Mouse (Mus musculus) liver, embryonic 14.5 days (tissue): Measurements from ENCODE around the gene Slc12a3. TPM values are rescaled to one million over a fixed set of nuclear protein-coding genes. Genes with fewer than 3 reads are reported as not detected.
"Not testable (repeated sequence)": the region's sequence is repeated elsewhere in the genome, so short reads cannot be mapped to it uniquely, and the experiment has no call there.

Experiments used
- ATAC-seq: fragments of 200-750 bp; cut with Nextera tagmentation; 2 replicates; pipeline ENCODE4 v1.8.0; 2017; ENCODE audit warnings: moderate number of reproducible peaks, mild to moderate bottlenecking, moderate library complexity; ENCODE audit not compliant: insufficient read depth
- DNase-seq, 3 experiments: peaks; one replicate each; pipeline ENCODE4 v3.0.0-alpha.2; 2012 to 2013; ENCODE audit warnings: low read depth in 3 of 3, low spot score in 3 of 3
- H3K27ac ChIP-seq: fragments of 300-500 bp; sonication (generic); 2 replicates; pipeline ENCODE4 v1.5.1; 2014; ENCODE audit warnings: moderate library complexity, mild to moderate bottlenecking, control low read depth, inconsistent platforms
- H3K27me3 ChIP-seq: fragments of 300-500 bp; sonication (generic); 2 replicates; pipeline ENCODE4 v1.6.1; 2014; ENCODE audit warnings: mild to moderate bottlenecking, low read length, moderate library complexity; ENCODE audit not compliant: control insufficient read depth, insufficient read depth
- H3K36me3 ChIP-seq: fragments of 300-500 bp; sonication (generic); replicated peaks from 2 replicates; pipeline ENCODE4 v1.6.1; 2014; ENCODE audit warnings: low read depth; ENCODE audit not compliant: control insufficient read depth, insufficient read depth
- H3K4me1 ChIP-seq, 2 experiments: fragments of 200-500 bp in 1 of 2; fragments of 300-500 bp in 1 of 2; sonication (generic) in 1 of 2; replicated peaks; 2 replicates each; pipeline ENCODE4 v1.6.1; 2012 to 2014; ENCODE audit warnings: antibody characterized with exemption in 1 of 2, inconsistent platforms in 1 of 2, low read length in 1 of 2; ENCODE audit not compliant: control insufficient read depth in 2 of 2, insufficient read depth in 2 of 2
- H3K4me2 ChIP-seq: fragments of 300-500 bp; sonication (generic); 2 replicates; pipeline ENCODE4 v1.6.1; 2014; ENCODE audit warnings: low read depth, mild to moderate bottlenecking, control low read depth, moderate library complexity
- H3K4me3 ChIP-seq, 2 experiments: fragments of 200-500 bp in 1 of 2; fragments of 300-500 bp in 1 of 2; sonication (generic) in 1 of 2; 2 replicates each; pipeline ENCODE4 v1.5.1; 2012 to 2014; ENCODE audit warnings: low read depth in 2 of 2, low read length in 2 of 2, mild to moderate bottlenecking in 2 of 2, control low read depth in 1 of 2, inconsistent platforms in 1 of 2, moderate library complexity in 1 of 2; ENCODE audit not compliant: insufficient read depth in 1 of 2
- H3K9ac ChIP-seq: fragments of 300-500 bp; sonication (generic); replicated peaks from 2 replicates; pipeline ENCODE4 v1.6.1; 2014; ENCODE audit warnings: mild to moderate bottlenecking, control low read depth, moderate library complexity
- H3K9me3 ChIP-seq: fragments of 300-500 bp; sonication (generic); 2 replicates; pipeline ENCODE4 v1.6.1; 2016; ENCODE audit warnings: low read length, mixed read lengths; ENCODE audit not compliant: control insufficient read depth
- CTCF ChIP-seq: IDR thresholded peaks from 2 replicates; pipeline ENCODE4 v1.5.1; 2016; ENCODE audit warnings: antibody characterized with exemption, low read depth, control low read depth
- EP300 ChIP-seq: IDR thresholded peaks from 2 replicates; pipeline ENCODE4 v1.6.1; 2016; ENCODE audit warnings: antibody characterized with exemption, low read depth
- WGBS: fragments of 180-500 bp; shearing (Covaris S2); extraction: QIAGEN DNeasy Blood & Tissue Kit; methylation state at CpG from one replicate; pipeline ENCODE4 v1.1.7; 2014; ENCODE audit not compliant: insufficient replicate concordance; 5-methylcytosine and 5-hydroxymethylcytosine counted together
- polyA plus RNA-seq, 2 experiments: library from polyadenylated mRNA; depleted of rRNA in 1 of 2; stranded (reverse) in 1 of 2; unstranded in 1 of 2; fragments of >200 nt; fragmentation: Nextera tagmentation in 1 of 2; extraction: Ambion mirVana in 1 of 2; gene quantifications; 2 replicates each; pipeline versions ENCODE4 v1.2.1 to v1.2.3; 2012 to 2014

Slc12a3 gene
- polyA plus RNA-seq, 2 experiments = 0.01 to 0.11 TPM

DNA sequence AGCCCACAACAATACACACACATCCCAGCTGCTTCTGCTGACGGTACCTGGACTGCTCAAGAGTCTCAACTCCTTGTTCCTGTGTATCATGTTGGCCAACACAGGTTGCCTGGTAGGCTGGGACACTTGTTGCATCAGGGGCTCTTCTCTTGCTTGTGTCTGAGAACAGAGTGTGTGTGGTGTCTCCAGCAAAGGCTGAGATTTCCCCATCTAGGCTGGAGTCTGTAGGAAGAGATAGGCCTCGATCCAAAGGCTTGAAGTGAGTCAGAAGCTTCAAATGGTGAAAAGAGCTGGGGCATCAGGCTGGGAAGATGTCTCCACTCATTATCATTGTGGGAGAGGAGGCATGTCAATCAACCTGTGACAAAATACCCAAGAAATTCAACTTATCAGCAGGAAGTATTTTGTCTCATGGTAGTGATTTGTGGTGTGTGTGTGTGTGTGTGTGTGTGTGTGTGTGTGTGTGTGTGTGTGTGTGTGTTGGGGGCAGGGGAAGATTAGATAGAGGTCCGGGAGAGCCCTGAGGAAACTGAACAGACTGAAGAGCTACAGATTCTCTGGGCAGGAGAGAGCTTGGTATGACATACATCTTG is 70.5 kb downstream of the Slc12a3 start:
- 39% methylated on average over 3 of the region's 3 CpGs for WGBS
- Histone ChIP-seq H3K4me2 (no peak overlapping the region), H3K4me1 (no peaks in the 10 kb centered on the region), H3K27me3 (no peaks in the 10 kb centered on the region), H3K27ac (no peak overlapping the region), H3K9me3 (no peaks in the 10 kb centered on the region), H3K4me3 (no peak overlapping the region), H3K36me3 (peaks cover 29% of the 10 kb centered on the region), H3K9ac (no peak overlapping the region)
- no peak for DNase-seq
- TF ChIP-seq EP300 (no peak), CTCF (no peak)
- no peak for ATAC-seq

DNA sequence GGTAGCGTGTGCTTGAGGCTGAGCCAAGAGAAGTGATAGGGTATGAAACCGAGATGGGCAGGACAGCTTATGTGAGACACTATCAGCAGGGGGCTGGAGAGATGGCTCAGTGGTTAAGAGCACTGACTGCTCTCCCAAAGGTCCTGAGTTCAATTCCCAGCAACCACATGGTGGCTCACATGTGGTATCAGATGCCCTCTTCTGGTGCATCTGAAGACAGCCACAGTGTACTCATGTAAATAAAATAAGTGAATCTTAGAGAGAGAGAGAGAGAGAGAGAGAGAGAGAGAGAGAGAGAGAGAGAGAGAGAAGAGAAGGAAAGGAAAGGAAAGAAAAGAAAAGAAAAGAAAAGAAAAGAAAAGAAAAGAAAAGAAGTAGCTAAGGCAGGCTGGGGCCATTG is 71.0 kb downstream of the Slc12a3 start:
- not testable (repeated sequence) for H3K4me2 ChIP-seq, H3K27ac ChIP-seq, H3K4me3 ChIP-seq, H3K27me3 ChIP-seq, H3K9me3 ChIP-seq, ATAC-seq, H3K4me1 ChIP-seq, H3K9ac ChIP-seq, DNase-seq
- peaks cover 24% of the 10 kb centered on the region for H3K36me3 ChIP-seq
- TF ChIP-seq CTCF = peak; percentile 14; the same call in 1 of the 2 replicates
- 66% methylated on average over 2 of the region's 2 CpGs for WGBS

GRCm38 (mm10) chr8:94408443-94409080 is 79.6 kb downstream of the Slc12a3 start:
- Histone ChIP-seq H3K4me2 (no peak overlapping the region), H3K4me1 (peaks cover 0 to 10% of the 10 kb centered on the region in 2 experiments; a peak in 2 of 4 replicates), H3K27me3 (no peaks in the 10 kb centered on the region), H3K27ac (no peak overlapping the region), H3K4me3 (no peak overlapping the region), H3K9me3 (no peaks in the 10 kb centered on the region), H3K9ac (no peak overlapping the region), H3K36me3 (no peaks in the 10 kb centered on the region)
- DNase-seq = peak in 1 of 3 experiments; percentile 17
- WGBS = 17% methylated on average over 8 of the region's 8 CpGs
- ATAC-seq = peak; percentile 68; the same call in 1 of the 2 replicates
- TF ChIP-seq EP300 = no peak
- TF ChIP-seq CTCF = no peak

DNA sequence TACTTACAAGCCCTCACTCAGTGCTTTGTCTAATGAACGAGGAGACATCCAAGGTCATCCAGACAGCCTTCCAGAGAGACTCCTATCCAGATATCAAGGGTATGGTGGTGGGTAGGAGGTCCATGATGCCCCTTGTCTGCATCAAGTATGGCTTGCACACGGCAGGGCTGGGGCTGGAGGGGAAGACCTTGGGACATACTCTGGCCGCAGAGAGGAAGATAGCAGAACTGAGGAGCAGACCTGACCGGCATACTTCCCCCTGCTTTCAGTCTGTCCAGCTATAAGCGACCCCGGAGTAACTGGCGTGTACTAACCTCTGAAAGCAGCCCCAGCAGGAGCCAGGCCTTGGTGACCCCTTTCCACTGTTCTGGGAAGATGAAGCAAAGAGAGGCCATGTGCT is 80.5 kb downstream of the Slc12a3 start:
- Histone ChIP-seq H3K27ac (no peak overlapping the region), H3K27me3 (no peaks in the 10 kb centered on the region), H3K4me2 (no peak overlapping the region), H3K4me3 (no peak overlapping the region), H3K4me1 (peaks cover 0 to 10% of the 10 kb centered on the region in 2 experiments; a peak in 2 of 4 replicates), H3K9ac (no peak overlapping the region), H3K9me3 (no peaks in the 10 kb centered on the region), H3K36me3 (no peaks in the 10 kb centered on the region)
- ATAC-seq (no peak), DNase-seq (no peak)
- TF ChIP-seq CTCF = no peak
- no peak for TF ChIP-seq EP300
- 53% methylated on average over 7 of the region's 7 CpGs for WGBS

DNA sequence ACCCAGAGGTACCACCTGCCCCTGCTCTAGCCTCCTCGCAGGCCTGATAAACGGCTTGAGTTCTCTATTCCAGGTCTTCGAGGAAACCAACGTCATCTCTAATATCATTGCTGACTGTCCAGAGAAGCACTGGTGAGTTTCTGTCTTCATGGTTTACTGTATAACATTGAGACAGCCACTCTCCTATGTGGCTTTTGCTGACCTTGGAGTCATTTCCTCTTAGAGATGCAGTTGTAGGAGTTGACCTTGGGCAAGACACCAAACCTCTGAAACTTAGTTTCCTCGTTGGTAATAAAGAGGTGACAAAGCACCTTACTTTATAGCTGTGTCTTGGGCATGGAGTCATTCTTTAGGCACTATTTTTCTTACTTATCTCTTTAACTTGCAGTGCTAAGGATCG is 83.5 kb downstream of the Slc12a3 start:
- H3K4me2 ChIP-seq = no peak overlapping the region
- H3K4me3 ChIP-seq = no peak overlapping the region
- H3K9me3 ChIP-seq = no peaks in the 10 kb centered on the region
- TF ChIP-seq EP300 (no peak), CTCF (no peak)
- H3K27me3 ChIP-seq = no peaks in the 10 kb centered on the region
- no peak for DNase-seq
- no peak for ATAC-seq
- H3K9ac ChIP-seq = no peak overlapping the region
- H3K4me1 ChIP-seq = peaks cover 0 to 10% of the 10 kb centered on the region in 2 experiments; a peak in 2 of 4 replicates
- WGBS = 59% methylated on average over 6 of the region's 6 CpGs
- no peak overlapping the region for H3K27ac ChIP-seq
- H3K36me3 ChIP-seq = no peaks in the 10 kb centered on the region
